Mouse (Mus musculus): Measurements from ENCODE around the gene Thtpa. TPM values are rescaled to one million over a fixed set of nuclear protein-coding genes. Genes with fewer than 3 reads are reported as not detected.

Thtpa gene
- polyA plus RNA-seq, 1 experiment from 2014 or later: 25.6 TPM

GRCm38 (mm10) chr14:55098067-55098466, 3.5 kb downstream of the Thtpa start:
- no peak overlapping the region for H3K4me3 ChIP-seq
- peaks cover 28% of the 10 kb centered on the region for H3K36me3 ChIP-seq
- H3K4me1 ChIP-seq: peaks cover 29% of the 10 kb centered on the region
- WGBS: 68% methylated on average over 4 of the region's 4 CpGs
- no peaks in the 10 kb centered on the region for H3K9me3 ChIP-seq (replicated peaks)
- H3K27ac ChIP-seq: no peak overlapping the region
- no peak for DNase-seq (ENCODE audit: low spot score)
- H3K27me3 ChIP-seq (ENCODE audit: low read depth, poor library complexity, severe bottlenecking): no peaks in the 10 kb centered on the region

- WGBS: 55% methylated on average over 4 of the region's 4 CpGs
- no peak overlapping the region for H3K27ac ChIP-seq
- H3K4me1 ChIP-seq: peaks cover 31% of the 10 kb centered on the region
- peaks cover 28% of the 10 kb centered on the region for H3K36me3 ChIP-seq
- DNase-seq (ENCODE audit: low spot score): no peak
- H3K9me3 ChIP-seq (replicated peaks): no peaks in the 10 kb centered on the region
- H3K27me3 ChIP-seq (ENCODE audit: low read depth, poor library complexity, severe bottlenecking): no peaks in the 10 kb centered on the region
- no peak overlapping the region for H3K4me3 ChIP-seq
Measured at GRCm38 (mm10) chr14:55101592-55101991, 7.0 kb downstream of the Thtpa start.

GRCm38 (mm10) chr14:55102253-55102785, 7.7 kb downstream of the Thtpa start:
- H3K27ac ChIP-seq: no peak overlapping the region
- no peak overlapping the region for H3K4me3 ChIP-seq
- no peaks in the 10 kb centered on the region for H3K9me3 ChIP-seq (replicated peaks)
- peaks cover 30% of the 10 kb centered on the region for H3K4me1 ChIP-seq
- 73% methylated on average over 15 of the region's 15 CpGs for WGBS
- peaks cover 26% of the 10 kb centered on the region for H3K36me3 ChIP-seq
- DNase-seq (ENCODE audit: low spot score): no peak
- peaks cover 4% of the 10 kb centered on the region; the same call in 1 of the 2 replicates for H3K27me3 ChIP-seq (ENCODE audit: low read depth, poor library complexity, severe bottlenecking)

GRCm38 (mm10) chr14:55104365-55104764, 9.8 kb downstream of the Thtpa start:
- no peak overlapping the region for H3K27ac ChIP-seq
- no peak for DNase-seq (ENCODE audit: low spot score)
- WGBS: 86% methylated on average over 18 of the region's 18 CpGs

GRCm38 (mm10) chr14:55105386-55105785, 10.8 kb downstream of the Thtpa start:
- Histone ChIP-seq H3K27me3 (ENCODE audit: low read depth, poor library complexity, severe bottlenecking) (peaks cover 34% of the 10 kb centered on the region), H3K36me3 (peaks cover 6% of the 10 kb centered on the region; the same call in 1 of the 2 replicates), H3K27ac (peak overlapping the region; percentile 85), H3K4me1 (peaks cover 49% of the 10 kb centered on the region), H3K4me3 (peak overlapping the region; percentile 62), H3K9me3 (replicated peaks) (no peaks in the 10 kb centered on the region)
- WGBS: 2% methylated on average over 7 of the region's 7 CpGs
- no peak for DNase-seq (ENCODE audit: low spot score)

More at GRCm38 (mm10) chr14:55104365-55104764, 9.8 kb downstream of the Thtpa start:
- Histone ChIP-seq H3K4me1 (peaks cover 42% of the 10 kb centered on the region), H3K4me3 (no peak overlapping the region), H3K9me3 (replicated peaks) (no peaks in the 10 kb centered on the region), H3K36me3 (peaks cover 6% of the 10 kb centered on the region; the same call in 1 of the 2 replicates), H3K27me3 (ENCODE audit: low read depth, poor library complexity, severe bottlenecking) (peaks cover 24% of the 10 kb centered on the region)

- Histone ChIP-seq H3K4me1 (peaks cover 49% of the 10 kb centered on the region), H3K4me3 (peak within 1 kb of the TSS; percentile 62), H3K9me3 (replicated peaks) (no peaks in the 10 kb centered on the region), H3K27me3 (ENCODE audit: low read depth, poor library complexity, severe bottlenecking) (peaks cover 42% of the 10 kb centered on the region), H3K36me3 (peaks cover 4% of the 10 kb centered on the region; the same call in 1 of the 2 replicates), H3K27ac (peak within 1 kb of the TSS; percentile 85)
- peak; percentile 79 for DNase-seq (ENCODE audit: low spot score)
- WGBS: under 1% methylated on average over 39 of the region's 39 CpGs
Measured at GRCm38 (mm10) chr14:55105836-55106809, 11.5 kb downstream of the Thtpa start, which contains the start of gene Ap1g2. Gene Ap1g2 (minus strand): TSS chr14:55106593.

GRCm38 (mm10) chr14:55106990-55107389, 12.4 kb downstream of the Thtpa start:
- Histone ChIP-seq H3K27ac (no peak overlapping the region), H3K27me3 (ENCODE audit: low read depth, poor library complexity, severe bottlenecking) (peaks cover 50% of the 10 kb centered on the region), H3K36me3 (no peaks in the 10 kb centered on the region), H3K9me3 (replicated peaks) (no peaks in the 10 kb centered on the region), H3K4me1 (peaks cover 49% of the 10 kb centered on the region), H3K4me3 (peak overlapping the region; percentile 62; the same call in 1 of the 2 replicates)
- 75% methylated on average over 8 of the region's 8 CpGs for WGBS
- no peak for DNase-seq (ENCODE audit: low spot score)

GRCm38 (mm10) chr14:55108202-55108870, 13.8 kb downstream of the Thtpa start:
- no peaks in the 10 kb centered on the region for H3K36me3 ChIP-seq
- peaks cover 49% of the 10 kb centered on the region for H3K4me1 ChIP-seq
- no peak overlapping the region for H3K27ac ChIP-seq
- H3K9me3 ChIP-seq (replicated peaks): no peaks in the 10 kb centered on the region
- WGBS: 53% methylated on average over 9 of the region's 9 CpGs
- H3K27me3 ChIP-seq (ENCODE audit: low read depth, poor library complexity, severe bottlenecking): peaks cover 64% of the 10 kb centered on the region
- no peak overlapping the region for H3K4me3 ChIP-seq
- no peak for DNase-seq (ENCODE audit: low spot score)

GRCm38 (mm10) chr14:55109048-55109873, 14.7 kb downstream of the Thtpa start:
- peaks cover 73% of the 10 kb centered on the region for H3K27me3 ChIP-seq (ENCODE audit: low read depth, poor library complexity, severe bottlenecking)
- no peak for DNase-seq (ENCODE audit: low spot score)
- H3K27ac ChIP-seq: no peak overlapping the region
- 18% methylated on average over 21 of the region's 21 CpGs for WGBS
- H3K9me3 ChIP-seq (replicated peaks): no peaks in the 10 kb centered on the region
- no peaks in the 10 kb centered on the region for H3K36me3 ChIP-seq
- H3K4me3 ChIP-seq: 0 out of 2 replicates have a peak overlapping the region, but pooled peaks have one; percentile 4
- H3K4me1 ChIP-seq: peaks cover 55% of the 10 kb centered on the region

GRCm38 (mm10) chr14:55110076-55110475, 15.5 kb downstream of the Thtpa start:
- Histone ChIP-seq H3K27ac (no peak overlapping the region), H3K9me3 (replicated peaks) (no peaks in the 10 kb centered on the region), H3K36me3 (no peaks in the 10 kb centered on the region), H3K27me3 (ENCODE audit: low read depth, poor library complexity, severe bottlenecking) (peaks cover 81% of the 10 kb centered on the region), H3K4me3 (no peak overlapping the region), H3K4me1 (peaks cover 56% of the 10 kb centered on the region)
- WGBS: 40% methylated on average over 9 of the region's 9 CpGs
- DNase-seq (ENCODE audit: low spot score): no peak

- 87% methylated on average over 2 of the region's 2 CpGs for WGBS
- H3K9me3 ChIP-seq (replicated peaks): no peaks in the 10 kb centered on the region
- H3K4me3 ChIP-seq: no peak overlapping the region
- H3K4me1 ChIP-seq: peaks cover 58% of the 10 kb centered on the region
- DNase-seq (ENCODE audit: low spot score): no peak
- no peaks in the 10 kb centered on the region for H3K36me3 ChIP-seq
- peaks cover 98% of the 10 kb centered on the region for H3K27me3 ChIP-seq (ENCODE audit: low read depth, poor library complexity, severe bottlenecking)
- no peak overlapping the region for H3K27ac ChIP-seq
Measured at GRCm38 (mm10) chr14:55111720-55112119, 17.1 kb downstream of the Thtpa start.

All from limb, embryonic 10.5 days (tissue).